Mouse (Mus musculus): ENCODE measurements around the gene Dnah14.

DNA sequence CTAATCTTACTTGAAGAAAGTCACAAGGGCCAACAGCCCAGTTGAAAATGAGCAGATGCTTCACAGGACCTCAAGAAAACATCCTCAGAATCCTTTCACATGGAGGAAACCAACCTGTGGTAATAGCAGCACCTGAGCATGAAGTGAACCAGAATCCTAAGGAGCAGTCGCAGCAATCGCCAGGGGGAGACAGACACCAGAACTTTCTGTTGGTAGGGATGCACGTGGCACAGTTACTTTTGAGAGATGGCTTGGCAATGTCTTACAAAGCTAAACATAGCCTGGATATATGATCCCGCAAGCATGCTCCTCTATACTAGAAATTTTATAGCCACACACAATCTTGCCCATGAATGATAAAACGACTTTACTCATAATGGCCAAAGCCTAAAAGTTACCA lies 152.3 kb downstream of the Dnah14 start:
- 0 out of 2 replicates have a peak, but pooled peaks have one; percentile 6 for TF ChIP-seq CTCF (conservative IDR thresholded peaks at IDR 0.05; ENCODE audit: low read length)
- no peak for TF ChIP-seq NANOG (IDR thresholded peaks at IDR 0.05; ENCODE audit: borderline replicate concordance, low read length)
- no peak for TF ChIP-seq POU5F1 (IDR thresholded peaks at IDR 0.05; ENCODE audit: borderline replicate concordance, low read length)

Data from E14TG2a.4 (cell line).